Mouse (Mus musculus) liver, embryonic 14.5 days (tissue): ENCODE data around the gene Pter. TPM values are rescaled to one million over a fixed set of nuclear protein-coding genes. Genes with fewer than 3 reads are reported as not detected.

Source experiments
- ATAC-seq: fragments of 200-750 bp; cut with Nextera tagmentation; 2 replicates; pipeline ENCODE4 v1.8.0; 2017; ENCODE audit warnings: moderate number of reproducible peaks, mild to moderate bottlenecking, moderate library complexity; ENCODE audit not compliant: insufficient read depth
- DNase-seq, 3 experiments: peaks; one replicate each; pipeline ENCODE4 v3.0.0-alpha.2; 2012 to 2013; ENCODE audit warnings: low read depth in 3 of 3, low spot score in 3 of 3
- H3K27ac ChIP-seq: fragments of 300-500 bp; sonication (generic); 2 replicates; pipeline ENCODE4 v1.5.1; 2014; ENCODE audit warnings: moderate library complexity, mild to moderate bottlenecking, control low read depth, inconsistent platforms
- H3K27me3 ChIP-seq: fragments of 300-500 bp; sonication (generic); 2 replicates; pipeline ENCODE4 v1.6.1; 2014; ENCODE audit warnings: mild to moderate bottlenecking, low read length, moderate library complexity; ENCODE audit not compliant: control insufficient read depth, insufficient read depth
- H3K36me3 ChIP-seq: fragments of 300-500 bp; sonication (generic); replicated peaks from 2 replicates; pipeline ENCODE4 v1.6.1; 2014; ENCODE audit warnings: low read depth; ENCODE audit not compliant: control insufficient read depth, insufficient read depth
- H3K4me1 ChIP-seq, 2 experiments: fragments of 200-500 bp in 1 of 2; fragments of 300-500 bp in 1 of 2; sonication (generic) in 1 of 2; replicated peaks; 2 replicates each; pipeline ENCODE4 v1.6.1; 2012 to 2014; ENCODE audit warnings: antibody characterized with exemption in 1 of 2, inconsistent platforms in 1 of 2, low read length in 1 of 2; ENCODE audit not compliant: control insufficient read depth in 2 of 2, insufficient read depth in 2 of 2
- H3K4me2 ChIP-seq: fragments of 300-500 bp; sonication (generic); 2 replicates; pipeline ENCODE4 v1.6.1; 2014; ENCODE audit warnings: low read depth, mild to moderate bottlenecking, control low read depth, moderate library complexity
- H3K4me3 ChIP-seq, 2 experiments: fragments of 200-500 bp in 1 of 2; fragments of 300-500 bp in 1 of 2; sonication (generic) in 1 of 2; 2 replicates each; pipeline ENCODE4 v1.5.1; 2012 to 2014; ENCODE audit warnings: low read depth in 2 of 2, low read length in 2 of 2, mild to moderate bottlenecking in 2 of 2, control low read depth in 1 of 2, inconsistent platforms in 1 of 2, moderate library complexity in 1 of 2; ENCODE audit not compliant: insufficient read depth in 1 of 2
- H3K9ac ChIP-seq: fragments of 300-500 bp; sonication (generic); replicated peaks from 2 replicates; pipeline ENCODE4 v1.6.1; 2014; ENCODE audit warnings: mild to moderate bottlenecking, control low read depth, moderate library complexity
- H3K9me3 ChIP-seq: fragments of 300-500 bp; sonication (generic); 2 replicates; pipeline ENCODE4 v1.6.1; 2016; ENCODE audit warnings: low read length, mixed read lengths; ENCODE audit not compliant: control insufficient read depth
- CTCF ChIP-seq: IDR thresholded peaks from 2 replicates; pipeline ENCODE4 v1.5.1; 2016; ENCODE audit warnings: antibody characterized with exemption, low read depth, control low read depth
- EP300 ChIP-seq: IDR thresholded peaks from 2 replicates; pipeline ENCODE4 v1.6.1; 2016; ENCODE audit warnings: antibody characterized with exemption, low read depth
- WGBS: fragments of 180-500 bp; shearing (Covaris S2); extraction: QIAGEN DNeasy Blood & Tissue Kit; methylation state at CpG from one replicate; pipeline ENCODE4 v1.1.7; 2014; ENCODE audit not compliant: insufficient replicate concordance; 5-methylcytosine and 5-hydroxymethylcytosine counted together
- polyA plus RNA-seq, 2 experiments: library from polyadenylated mRNA; depleted of rRNA in 1 of 2; stranded (reverse) in 1 of 2; unstranded in 1 of 2; fragments of >200 nt; fragmentation: Nextera tagmentation in 1 of 2; extraction: Ambion mirVana in 1 of 2; gene quantifications; 2 replicates each; pipeline versions ENCODE4 v1.2.1 to v1.2.3; 2012 to 2014

Pter gene
- 15.4 and 20.8 TPM in 2 replicates for polyA plus RNA-seq (2012; rRNA removed)
- polyA plus RNA-seq (2014; fragmentation: Nextera tagmentation; extraction: Ambion mirVana), result 33.2 and 38.5 TPM in 2 replicates

- DNase-seq (peak; percentile 85 to 86 (median 85)), ATAC-seq (peak; percentile 98)
- H3K27ac ChIP-seq, result peak within 1 kb of the TSS; percentile 20; the same call in 1 of the 2 replicates
- H3K9ac ChIP-seq, result peak within 1 kb of the TSS; percentile 73
- peaks cover 0 to 8% of the 10 kb centered on the region in 2 experiments; a peak in 3 of 4 replicates for H3K4me1 ChIP-seq
- WGBS, result under 1% methylated on average over 24 of the region's 24 CpGs
- H3K36me3 ChIP-seq, result no peaks in the 10 kb centered on the region
- H3K4me3 ChIP-seq, result peak within 1 kb of the TSS; percentile 66 to 87
- TF ChIP-seq EP300 (no peak), CTCF (no peak)
- H3K27me3 ChIP-seq, result no peaks in the 10 kb centered on the region
- H3K4me2 ChIP-seq, result peak within 1 kb of the TSS; percentile 82
- H3K9me3 ChIP-seq, result no peaks in the 10 kb centered on the region
These were observed at the start of gene Pter for GRCm38 (mm10) chr2:12923804-12924591. Gene Pter (plus strand): TSS chr2:12924041.

GRCm38 (mm10) chr2:12874232-12874631 lies 49.6 kb upstream of the Pter start:
- no peak overlapping the region for H3K4me2 ChIP-seq
- H3K9me3 ChIP-seq, result no peaks in the 10 kb centered on the region
- H3K9ac ChIP-seq, result no peak overlapping the region
- no peak for TF ChIP-seq CTCF
- no peak for TF ChIP-seq EP300
- DNase-seq (no peak), ATAC-seq (no peak)
- H3K27ac ChIP-seq, result no peak overlapping the region
- no peak overlapping the region for H3K4me3 ChIP-seq
- no peaks in the 10 kb centered on the region for H3K4me1 ChIP-seq
- H3K36me3 ChIP-seq, result no peaks in the 10 kb centered on the region
- no peaks in the 10 kb centered on the region for H3K27me3 ChIP-seq
- WGBS, result 50% methylated on average over 1 of the region's 1 CpGs

GRCm38 (mm10) chr2:12879492-12879891 lies 44.3 kb upstream of the Pter start:
- H3K27ac ChIP-seq, result no peak overlapping the region
- H3K4me1 ChIP-seq, result no peaks in the 10 kb centered on the region
- peak; percentile 69 for ATAC-seq
- peak in 2 of 3 experiments; percentile 4 to 6 for DNase-seq
- H3K27me3 ChIP-seq, result no peaks in the 10 kb centered on the region
- no peaks in the 10 kb centered on the region for H3K36me3 ChIP-seq
- no peaks in the 10 kb centered on the region for H3K9me3 ChIP-seq
- H3K4me3 ChIP-seq, result no peak overlapping the region
- WGBS, result 37% methylated on average over 2 of the region's 2 CpGs
- no peak overlapping the region for H3K4me2 ChIP-seq
- TF ChIP-seq EP300 (no peak), CTCF (no peak)
- H3K9ac ChIP-seq, result no peak overlapping the region

GRCm38 (mm10) chr2:12881009-12881408 lies 42.8 kb upstream of the Pter start:
- Histone ChIP-seq H3K9me3 (no peaks in the 10 kb centered on the region), H3K9ac (no peak overlapping the region), H3K4me3 (no peak overlapping the region), H3K4me2 (no peak overlapping the region), H3K4me1 (no peaks in the 10 kb centered on the region), H3K36me3 (no peaks in the 10 kb centered on the region), H3K27me3 (no peaks in the 10 kb centered on the region), H3K27ac (no peak overlapping the region)
- DNase-seq (no peak), ATAC-seq (no peak)
- 62% methylated on average over 1 of the region's 1 CpGs for WGBS
- TF ChIP-seq CTCF (no peak), EP300 (no peak)

- no peak overlapping the region for H3K27ac ChIP-seq
- ATAC-seq (no peak), DNase-seq (no peak)
- H3K4me1 ChIP-seq, result no peaks in the 10 kb centered on the region
- WGBS, result 71% methylated on average over 10 of the region's 10 CpGs
- no peaks in the 10 kb centered on the region for H3K36me3 ChIP-seq
- TF ChIP-seq CTCF (no peak), EP300 (no peak)
- no peak overlapping the region for H3K4me3 ChIP-seq
- no peaks in the 10 kb centered on the region for H3K9me3 ChIP-seq
- H3K4me2 ChIP-seq, result no peak overlapping the region
- no peak overlapping the region for H3K9ac ChIP-seq
- no peaks in the 10 kb centered on the region for H3K27me3 ChIP-seq
These were observed 40.4 kb upstream of the Pter start for GRCm38 (mm10) chr2:12883276-12883914.
